Mouse (Mus musculus) neural tube, embryonic 14.5 days (tissue): ENCODE results near the gene Cdh10. TPM values are rescaled to one million over a fixed set of nuclear protein-coding genes. Genes with fewer than 3 reads are reported as not detected.

Source experiments
- ATAC-seq: fragments of 200-750 bp; cut with Nextera tagmentation; 2 replicates; pipeline ENCODE4 v1.8.0; 2017; ENCODE audit warnings: low read depth, mild to moderate bottlenecking, moderate TSS enrichment, moderate library complexity
- H3K27ac ChIP-seq: fragments of 300-500 bp; sonication (generic); 2 replicates; pipeline ENCODE4 v1.5.1; 2014; ENCODE audit warnings: low read depth, mild to moderate bottlenecking, control low read depth, low read length, moderate library complexity, mixed read lengths
- H3K27me3 ChIP-seq: fragments of 300-500 bp; sonication (generic); 2 replicates; pipeline ENCODE4 v1.6.1; 2014; ENCODE audit warnings: low read length; ENCODE audit not compliant: control insufficient read depth, insufficient read depth
- H3K36me3 ChIP-seq: fragments of 300-500 bp; sonication (generic); 2 replicates; pipeline ENCODE4 v1.6.1; 2014; ENCODE audit warnings: low read length, mixed read lengths; ENCODE audit not compliant: control insufficient read depth, insufficient read depth
- H3K4me1 ChIP-seq: fragments of 300-500 bp; sonication (generic); 2 replicates; pipeline ENCODE4 v1.6.1; 2014; ENCODE audit warnings: low read length; ENCODE audit not compliant: control insufficient read depth, insufficient read depth
- H3K4me2 ChIP-seq: fragments of 300-500 bp; sonication (generic); 2 replicates; pipeline ENCODE4 v1.6.1; 2014; ENCODE audit warnings: mild to moderate bottlenecking, low read depth, low read length, control low read depth
- H3K4me3 ChIP-seq: fragments of 300-500 bp; sonication (generic); 2 replicates; pipeline ENCODE4 v1.5.1; 2014; ENCODE audit warnings: low read depth, low read length, control low read depth, mixed read lengths
- H3K9ac ChIP-seq: fragments of 300-500 bp; sonication (generic); replicated peaks from 2 replicates; pipeline ENCODE4 v1.6.1; 2014; ENCODE audit warnings: low read depth, mild to moderate bottlenecking, control low read depth, low read length, mixed read lengths
- H3K9me3 ChIP-seq: fragments of 300-500 bp; sonication (generic); 2 replicates; pipeline ENCODE4 v1.6.1; 2016; ENCODE audit warnings: low read length; ENCODE audit not compliant: control insufficient read depth
- WGBS: fragments of 180-500 bp; shearing (Covaris S2); extraction: QIAGEN DNeasy Blood & Tissue Kit; methylation state at CpG from one replicate; pipeline ENCODE4 v1.1.7; 2014; 5-methylcytosine and 5-hydroxymethylcytosine counted together
- polyA plus RNA-seq: library from polyadenylated mRNA; unstranded; fragments of >200 nt; fragmentation: Nextera tagmentation; extraction: Ambion mirVana; gene quantifications from 2 replicates; pipeline ENCODE4 v1.2.1, GENCODE M21; 2014

Gene Cdh10
- polyA plus RNA-seq, 1 experiment from 2014 or later: 28.2 TPM

DNA sequence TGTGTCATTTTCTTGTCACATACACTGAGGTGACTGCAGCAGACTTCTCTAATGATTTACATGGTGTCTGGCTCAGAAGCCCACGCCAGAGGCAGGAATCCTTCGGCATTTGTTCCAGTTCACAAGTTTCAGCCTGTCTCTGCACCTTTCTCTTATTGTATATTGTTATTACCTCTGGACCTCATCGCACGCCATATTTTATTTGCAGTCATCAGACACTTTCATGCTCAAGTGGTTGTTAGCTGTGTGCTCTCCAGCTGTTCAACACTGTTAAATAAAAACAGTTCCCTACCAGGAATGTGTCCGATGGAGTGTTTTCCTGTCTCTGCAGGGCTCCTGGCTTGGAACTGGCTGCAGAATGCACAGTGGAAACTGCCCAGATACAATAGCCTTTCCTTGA, 26.1 kb downstream of the Cdh10 start:
- H3K4me1 ChIP-seq: no peaks in the 10 kb centered on the region
- no peaks in the 10 kb centered on the region for H3K36me3 ChIP-seq
- H3K9ac ChIP-seq: no peak overlapping the region
- ATAC-seq: peak; percentile 66
- H3K9me3 ChIP-seq: no peaks in the 10 kb centered on the region
- no peak overlapping the region for H3K4me3 ChIP-seq
- peak overlapping the region; percentile 7; the same call in 1 of the 2 replicates for H3K4me2 ChIP-seq
- WGBS: 36% methylated on average over 5 of the region's 5 CpGs
- H3K27ac ChIP-seq: no peak overlapping the region
- H3K27me3 ChIP-seq: no peaks in the 10 kb centered on the region

DNA sequence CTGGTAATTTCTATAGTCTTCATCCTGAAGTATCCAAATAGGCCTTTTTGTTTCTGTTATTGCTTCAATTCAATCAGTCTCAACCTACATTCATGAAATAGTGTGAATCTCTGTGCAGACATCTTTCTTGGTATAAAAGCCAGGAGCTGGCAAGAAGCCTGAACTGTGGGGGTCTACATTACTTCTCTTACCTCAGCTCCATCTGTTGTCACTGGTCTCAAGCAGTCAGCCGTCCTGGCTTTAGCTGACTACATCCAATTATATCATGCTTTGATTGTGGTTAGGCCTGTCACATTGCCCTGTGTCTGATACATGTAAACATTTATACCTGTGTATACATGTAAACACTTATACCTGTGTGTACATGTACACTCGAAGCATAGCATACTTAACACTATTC, 31.8 kb downstream of the Cdh10 start:
- WGBS: 84% methylated on average over 2 of the region's 2 CpGs
- no peak for ATAC-seq

DNA sequence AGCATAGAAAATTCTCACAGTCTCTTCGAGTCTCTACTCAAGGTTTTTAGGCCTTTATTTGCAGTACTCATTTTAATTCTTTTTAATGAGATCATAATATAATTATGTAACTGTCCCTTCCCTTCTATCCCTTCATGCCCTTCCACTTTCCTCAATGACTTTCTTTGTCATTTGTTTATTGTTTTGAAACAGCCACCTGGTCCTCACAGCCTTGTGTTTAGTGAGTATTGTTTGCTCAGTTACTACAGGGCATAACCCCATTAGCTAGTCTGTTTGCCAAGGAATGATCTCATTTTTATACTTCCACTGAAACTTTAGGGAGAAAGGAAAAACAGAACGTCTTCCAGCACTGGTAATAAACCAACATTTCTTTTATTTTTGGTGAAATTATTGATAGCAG, 39.4 kb downstream of the Cdh10 start:
- no peaks in the 10 kb centered on the region for H3K27me3 ChIP-seq
- no peaks in the 10 kb centered on the region for H3K4me1 ChIP-seq
- no peak overlapping the region for H3K4me3 ChIP-seq
- no peaks in the 10 kb centered on the region for H3K9me3 ChIP-seq
- H3K9ac ChIP-seq: no peak overlapping the region
- ATAC-seq: no peak
- no peak overlapping the region for H3K27ac ChIP-seq
- H3K4me2 ChIP-seq: no peak overlapping the region
- H3K36me3 ChIP-seq: no peaks in the 10 kb centered on the region
- WGBS: 64% methylated on average over 2 of the region's 2 CpGs

More for the DNA sequence above, 31.8 kb downstream of the Cdh10 start:
- Histone ChIP-seq H3K36me3 (no peaks in the 10 kb centered on the region), H3K27me3 (no peaks in the 10 kb centered on the region), H3K9ac (no peak overlapping the region), H3K9me3 (no peaks in the 10 kb centered on the region), H3K27ac (no peak overlapping the region), H3K4me1 (no peaks in the 10 kb centered on the region), H3K4me3 (no peak overlapping the region), H3K4me2 (no peak overlapping the region)

GRCm38 (mm10) chr15:18869871-18870270, 51.1 kb downstream of the Cdh10 start:
- no peaks in the 10 kb centered on the region for H3K36me3 ChIP-seq
- H3K9me3 ChIP-seq: no peaks in the 10 kb centered on the region
- no peak overlapping the region for H3K4me3 ChIP-seq
- no peak overlapping the region for H3K9ac ChIP-seq
- no peaks in the 10 kb centered on the region for H3K4me1 ChIP-seq
- H3K27ac ChIP-seq: no peak overlapping the region
- WGBS: 92% methylated on average over 2 of the region's 2 CpGs
- no peaks in the 10 kb centered on the region for H3K27me3 ChIP-seq
- no peak overlapping the region for H3K4me2 ChIP-seq
- no peak for ATAC-seq

DNA sequence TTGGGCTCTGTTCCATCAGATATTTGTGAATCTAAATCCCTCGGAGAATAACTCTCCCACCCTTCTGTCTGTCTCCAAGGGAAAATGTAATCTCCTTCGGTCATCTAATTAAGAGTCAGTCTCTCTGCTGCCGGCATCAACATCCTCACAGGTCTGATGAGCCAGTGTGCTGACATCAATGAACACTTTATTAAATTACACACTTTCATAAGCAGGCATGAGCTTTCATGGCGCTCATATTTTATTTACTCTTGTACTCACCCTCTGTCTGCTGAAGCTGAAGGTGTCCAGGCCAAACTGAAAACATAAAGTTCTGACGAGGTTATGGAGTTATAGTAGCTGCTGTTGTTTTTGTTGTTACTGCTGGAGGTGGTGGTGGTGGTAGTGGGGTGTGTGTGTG, 62.7 kb downstream of the Cdh10 start:
- no peaks in the 10 kb centered on the region for H3K9me3 ChIP-seq

GRCm38 (mm10) chr15:18886673-18887072, 67.9 kb downstream of the Cdh10 start:
- WGBS: 92% methylated on average over 2 of the region's 2 CpGs
- H3K36me3 ChIP-seq: no peaks in the 10 kb centered on the region
- H3K4me3 ChIP-seq: no peak overlapping the region
- H3K4me1 ChIP-seq: no peaks in the 10 kb centered on the region
- no peak overlapping the region for H3K4me2 ChIP-seq
- ATAC-seq: no peak
- H3K9ac ChIP-seq: no peak overlapping the region
- H3K27ac ChIP-seq: no peak overlapping the region
- no peaks in the 10 kb centered on the region for H3K9me3 ChIP-seq
- H3K27me3 ChIP-seq: no peaks in the 10 kb centered on the region

More for the DNA sequence above, 62.7 kb downstream of the Cdh10 start:
- no peak overlapping the region for H3K9ac ChIP-seq
- no peak overlapping the region for H3K27ac ChIP-seq
- no peaks in the 10 kb centered on the region for H3K4me1 ChIP-seq
- no peak overlapping the region for H3K4me3 ChIP-seq
- ATAC-seq: no peak
- WGBS: 65% methylated on average over 5 of the region's 5 CpGs
- no peak overlapping the region for H3K4me2 ChIP-seq
- H3K27me3 ChIP-seq: no peaks in the 10 kb centered on the region
- no peaks in the 10 kb centered on the region for H3K36me3 ChIP-seq

GRCm38 (mm10) chr15:18888912-18889311, 70.2 kb downstream of the Cdh10 start:
- Histone ChIP-seq H3K36me3 (no peaks in the 10 kb centered on the region), H3K4me1 (no peaks in the 10 kb centered on the region), H3K4me3 (no peak overlapping the region), H3K9me3 (no peaks in the 10 kb centered on the region), H3K27ac (no peak overlapping the region), H3K9ac (no peak overlapping the region), H3K27me3 (no peaks in the 10 kb centered on the region), H3K4me2 (no peak overlapping the region)
- no peak for ATAC-seq
- 69% methylated on average over 2 of the region's 2 CpGs for WGBS

DNA sequence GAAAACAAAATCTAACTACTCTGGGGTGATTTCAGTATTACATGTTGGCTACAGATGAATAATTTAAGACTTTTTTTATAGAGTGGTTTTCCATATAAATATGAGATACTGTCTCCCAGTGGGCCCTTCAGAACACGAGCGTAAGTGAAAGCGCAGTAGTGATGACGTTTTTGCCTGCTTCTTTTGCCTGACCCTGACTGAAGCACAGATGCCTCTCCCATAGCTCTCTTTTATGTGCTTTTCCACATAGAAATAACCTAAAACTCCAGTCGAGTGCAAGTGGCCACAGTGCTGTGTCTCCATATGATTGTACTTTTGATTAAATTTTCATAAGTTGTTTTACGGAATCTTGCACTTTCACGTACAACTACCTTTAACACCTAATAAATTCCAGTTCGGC, 71.6 kb downstream of the Cdh10 start:
- no peak overlapping the region for H3K9ac ChIP-seq
- no peaks in the 10 kb centered on the region for H3K36me3 ChIP-seq
- no peak overlapping the region for H3K27ac ChIP-seq
- WGBS: 78% methylated on average over 8 of the region's 8 CpGs
- no peaks in the 10 kb centered on the region for H3K9me3 ChIP-seq
- ATAC-seq: no peak
- no peaks in the 10 kb centered on the region for H3K4me1 ChIP-seq
- no peak overlapping the region for H3K4me2 ChIP-seq
- H3K27me3 ChIP-seq: no peaks in the 10 kb centered on the region
- H3K4me3 ChIP-seq: no peak overlapping the region

GRCm38 (mm10) chr15:18900776-18901175, 82.0 kb downstream of the Cdh10 start:
- no peaks in the 10 kb centered on the region for H3K4me1 ChIP-seq
- H3K9me3 ChIP-seq: no peaks in the 10 kb centered on the region
- H3K4me3 ChIP-seq: no peak overlapping the region
- no peak for ATAC-seq
- no peak overlapping the region for H3K4me2 ChIP-seq
- no peak overlapping the region for H3K27ac ChIP-seq
- no peaks in the 10 kb centered on the region for H3K27me3 ChIP-seq
- H3K9ac ChIP-seq: no peak overlapping the region
- H3K36me3 ChIP-seq: no peaks in the 10 kb centered on the region

DNA sequence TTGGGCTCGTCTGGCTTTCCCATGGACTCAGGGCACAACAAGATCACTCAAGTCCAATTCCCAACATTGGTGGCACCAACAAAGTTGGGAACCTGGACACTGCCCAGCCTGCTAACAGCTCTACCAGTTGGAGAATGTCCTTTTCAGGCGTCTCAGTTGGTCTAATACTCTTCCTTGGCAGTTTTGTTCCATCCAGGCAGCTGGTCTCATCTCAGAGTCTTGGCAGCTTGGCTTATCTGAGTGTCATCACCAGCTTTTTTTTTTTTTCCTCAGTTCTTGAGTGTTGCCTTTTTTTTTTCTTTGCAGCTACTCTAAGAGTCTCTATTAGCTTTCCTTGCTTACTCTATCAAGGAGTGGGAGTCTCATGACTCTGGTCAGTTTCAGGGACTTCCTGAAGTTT, 85.4 kb downstream of the Cdh10 start:
- 67% methylated on average over 2 of the region's 2 CpGs for WGBS
- no peak for ATAC-seq
- Histone ChIP-seq H3K9ac (no peak overlapping the region), H3K9me3 (no peaks in the 10 kb centered on the region), H3K27me3 (no peaks in the 10 kb centered on the region), H3K27ac (no peak overlapping the region), H3K4me1 (no peaks in the 10 kb centered on the region), H3K36me3 (no peaks in the 10 kb centered on the region), H3K4me2 (no peak overlapping the region), H3K4me3 (no peak overlapping the region)
